Mouse (Mus musculus) heart, embryonic 14.5 days (tissue): ENCODE measurements around the gene Proser3. TPM values are rescaled to one million over a fixed set of nuclear protein-coding genes. Genes with fewer than 3 reads are reported as not detected.
"Not testable (repeated sequence)": the region's sequence is repeated elsewhere in the genome, so short reads cannot be mapped to it uniquely, and the experiment has no call there.

Experiments used
- ATAC-seq: fragments of 200-750 bp; cut with Nextera tagmentation; 2 replicates; pipeline ENCODE4 v1.8.0; 2017; ENCODE audit warnings: low read depth, moderate TSS enrichment; ENCODE audit not compliant: insufficient number of reproducible peaks, insufficient read depth, low FRiP score
- H3K27ac ChIP-seq, 2 experiments: fragments of 200-500 bp in 1 of 2; fragments of 300-500 bp in 1 of 2; sonication (generic) in 1 of 2; replicated peaks in 1 of 2; 2 replicates each; pipeline ENCODE4 v1.5.1; 2012 to 2014; ENCODE audit warnings: low read depth in 2 of 2, low read length in 2 of 2, control low read depth in 1 of 2, mild to moderate bottlenecking in 1 of 2, mixed read lengths in 1 of 2; ENCODE audit not compliant: control insufficient read depth in 1 of 2, insufficient read depth in 1 of 2
- H3K27me3 ChIP-seq: fragments of 300-500 bp; sonication (generic); 2 replicates; pipeline ENCODE4 v1.6.1; 2014; ENCODE audit warnings: mild to moderate bottlenecking, low read length, control low read depth; ENCODE audit not compliant: control insufficient read depth, insufficient read depth
- H3K36me3 ChIP-seq: fragments of 300-500 bp; sonication (generic); 2 replicates; pipeline ENCODE4 v1.6.1; 2014; ENCODE audit warnings: mild to moderate bottlenecking, control low read depth, low read length, mixed read lengths; ENCODE audit not compliant: control insufficient read depth, insufficient read depth
- H3K4me1 ChIP-seq, 2 experiments: fragments of 200-500 bp in 1 of 2; fragments of 300-500 bp in 1 of 2; sonication (generic) in 1 of 2; 2 replicates each; pipeline ENCODE4 v1.6.1; 2012 to 2014; ENCODE audit warnings: low read length in 2 of 2, control low read depth in 1 of 2, mixed read lengths in 1 of 2; ENCODE audit not compliant: control insufficient read depth in 2 of 2, insufficient read depth in 2 of 2
- H3K4me2 ChIP-seq: fragments of 300-500 bp; sonication (generic); 2 replicates; pipeline ENCODE4 v1.6.1; 2014; ENCODE audit warnings: mild to moderate bottlenecking, low read length
- H3K4me3 ChIP-seq, 2 experiments: fragments of 200-500 bp in 1 of 2; fragments of 300-500 bp in 1 of 2; sonication (generic) in 1 of 2; 2 replicates each; pipeline ENCODE4 v1.5.1; 2012 to 2014; ENCODE audit warnings: low read length in 2 of 2, mild to moderate bottlenecking in 2 of 2, control low read depth in 1 of 2, low read depth in 1 of 2, moderate library complexity in 1 of 2; ENCODE audit not compliant: control insufficient read depth in 1 of 2, insufficient read depth in 1 of 2
- H3K9ac ChIP-seq: fragments of 300-500 bp; sonication (generic); 2 replicates; pipeline ENCODE4 v1.6.1; 2014; ENCODE audit warnings: mild to moderate bottlenecking, low read length
- H3K9me3 ChIP-seq: fragments of 300-500 bp; sonication (generic); 2 replicates; pipeline ENCODE4 v1.6.1; 2016; ENCODE audit warnings: low read length, control low read depth; ENCODE audit not compliant: control insufficient read depth
- WGBS: fragments of 180-500 bp; shearing (Covaris S2); extraction: QIAGEN DNeasy Blood & Tissue Kit; methylation state at CpG from one replicate; pipeline ENCODE4 v1.1.7; 2014; 5-methylcytosine and 5-hydroxymethylcytosine counted together
- microRNA-seq: library from miRNA; unstranded; fragments of <30 nt; microRNA quantifications from one replicate; pipeline ENCODE4, GENCODE M21; 2016
- polyA plus RNA-seq: library from polyadenylated mRNA; unstranded; fragments of >200 nt; fragmentation: Nextera tagmentation; extraction: Ambion mirVana; gene quantifications from 2 replicates; pipeline ENCODE4 v1.2.1, GENCODE M21; 2014

The Proser3 gene
- polyA plus RNA-seq, 1 experiment from 2014 or later, result 11.6 TPM

DNA sequence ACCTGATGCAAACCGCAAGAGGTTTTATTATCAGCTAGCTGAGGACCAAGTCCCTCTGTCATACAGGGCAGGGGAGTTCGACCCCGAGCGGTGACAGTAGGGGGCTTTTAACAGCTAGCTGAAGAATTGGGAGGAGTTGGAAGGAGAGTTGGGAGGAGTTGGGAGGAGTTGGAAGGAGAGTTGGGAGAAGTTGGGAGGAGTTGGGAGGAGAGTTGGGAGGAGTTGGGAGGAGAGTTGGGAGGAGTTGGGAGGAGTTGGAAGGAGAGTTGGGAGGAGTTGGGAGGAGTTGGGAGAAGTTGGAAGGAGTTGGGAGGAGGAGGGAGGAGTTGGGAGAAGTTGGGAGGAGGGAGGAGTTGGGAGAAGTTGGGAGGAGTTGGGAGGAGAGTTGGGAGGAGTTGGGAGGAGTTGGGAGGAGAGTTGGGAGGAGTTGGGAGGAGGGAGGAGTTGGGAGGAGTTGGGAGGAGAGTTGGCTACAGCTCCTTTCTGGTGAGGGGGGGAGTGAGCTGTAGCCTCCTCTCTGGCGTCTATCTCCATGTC lies 56.5 kb downstream of the Proser3 start:
- H3K9me3 ChIP-seq, H3K9ac ChIP-seq, H3K4me2 ChIP-seq, H3K4me3 ChIP-seq, ATAC-seq, H3K36me3 ChIP-seq, H3K27ac ChIP-seq, H3K4me1 ChIP-seq: not testable (repeated sequence)
- 54% methylated on average over 4 of the region's 5 CpGs for WGBS
- H3K27me3 ChIP-seq, result peaks cover 13% of the 10 kb centered on the region

- H3K4me2 ChIP-seq, result no peak within 1 kb of the TSS
- no peak within 1 kb of the TSS for H3K9ac ChIP-seq
- H3K9me3 ChIP-seq, result no peaks in the 10 kb centered on the region
- WGBS, result 54% methylated on average over 11 of the region's 11 CpGs
- ATAC-seq, result no peak
- no peak within 1 kb of the TSS for H3K27ac ChIP-seq
- no peaks in the 10 kb centered on the region for H3K4me1 ChIP-seq
- no peak within 1 kb of the TSS for H3K4me3 ChIP-seq
- no peaks in the 10 kb centered on the region for H3K36me3 ChIP-seq
- peaks cover 13% of the 10 kb centered on the region for H3K27me3 ChIP-seq
Observed at GRCm38 (mm10) chr7:30493401-30493931, 58.6 kb downstream of the Proser3 start, which contains the start of gene Prodh2. Gene Prodh2, plus strand, starts transcription at chr7:30493622.

DNA sequence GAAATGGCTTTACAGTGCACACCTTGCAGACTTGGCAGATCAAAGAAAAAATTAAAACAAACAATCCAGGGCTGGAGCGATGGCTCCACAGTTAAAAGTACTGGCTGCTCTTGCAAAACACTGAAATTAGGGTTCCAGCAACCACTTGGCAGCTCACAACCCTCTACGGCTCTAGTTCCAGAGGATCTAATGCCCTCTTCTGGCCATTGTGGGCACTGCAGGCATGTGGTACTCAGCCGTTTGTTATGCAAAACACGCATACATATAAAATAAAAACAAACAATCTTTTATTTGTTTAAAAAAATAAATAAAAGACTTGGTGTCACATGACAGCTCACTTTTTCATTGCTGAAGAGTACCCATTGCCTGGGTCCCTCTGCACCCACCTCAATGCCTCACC lies 59.3 kb downstream of the Proser3 start:
- Histone ChIP-seq H3K9ac (no peak overlapping the region), H3K4me1 (no peaks in the 10 kb centered on the region), H3K27ac (no peak overlapping the region), H3K36me3 (no peaks in the 10 kb centered on the region), H3K9me3 (no peaks in the 10 kb centered on the region), H3K4me3 (no peak overlapping the region), H3K4me2 (no peak overlapping the region), H3K27me3 (peaks cover 13% of the 10 kb centered on the region)
- ATAC-seq, result no peak
- WGBS, result 23% methylated on average over 4 of the region's 4 CpGs

DNA sequence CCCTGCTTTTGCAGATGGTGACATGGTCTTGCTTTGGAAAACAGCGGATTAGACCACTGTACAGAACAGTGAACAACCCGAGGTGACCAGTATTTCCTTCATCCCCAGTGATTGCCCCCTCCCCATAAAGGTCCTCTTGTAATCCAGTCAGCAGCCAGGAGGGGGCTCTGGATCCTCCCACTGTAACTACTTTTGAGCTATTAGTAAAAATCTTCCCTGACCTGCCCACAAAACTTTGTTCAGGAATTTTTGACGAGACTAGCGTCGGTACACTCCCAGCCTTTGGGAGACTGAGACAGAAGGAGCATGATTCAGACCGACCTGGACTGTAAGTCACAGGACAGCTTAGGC lies 61.2 kb downstream of the Proser3 start:
- Histone ChIP-seq H3K9ac (no peak overlapping the region), H3K27ac (no peak overlapping the region), H3K4me2 (no peak overlapping the region), H3K9me3 (no peaks in the 10 kb centered on the region), H3K4me1 (no peaks in the 10 kb centered on the region), H3K36me3 (no peaks in the 10 kb centered on the region), H3K27me3 (peaks cover 13% of the 10 kb centered on the region), H3K4me3 (no peak overlapping the region)
- ATAC-seq, result no peak
- 11% methylated on average over 6 of the region's 6 CpGs for WGBS

DNA sequence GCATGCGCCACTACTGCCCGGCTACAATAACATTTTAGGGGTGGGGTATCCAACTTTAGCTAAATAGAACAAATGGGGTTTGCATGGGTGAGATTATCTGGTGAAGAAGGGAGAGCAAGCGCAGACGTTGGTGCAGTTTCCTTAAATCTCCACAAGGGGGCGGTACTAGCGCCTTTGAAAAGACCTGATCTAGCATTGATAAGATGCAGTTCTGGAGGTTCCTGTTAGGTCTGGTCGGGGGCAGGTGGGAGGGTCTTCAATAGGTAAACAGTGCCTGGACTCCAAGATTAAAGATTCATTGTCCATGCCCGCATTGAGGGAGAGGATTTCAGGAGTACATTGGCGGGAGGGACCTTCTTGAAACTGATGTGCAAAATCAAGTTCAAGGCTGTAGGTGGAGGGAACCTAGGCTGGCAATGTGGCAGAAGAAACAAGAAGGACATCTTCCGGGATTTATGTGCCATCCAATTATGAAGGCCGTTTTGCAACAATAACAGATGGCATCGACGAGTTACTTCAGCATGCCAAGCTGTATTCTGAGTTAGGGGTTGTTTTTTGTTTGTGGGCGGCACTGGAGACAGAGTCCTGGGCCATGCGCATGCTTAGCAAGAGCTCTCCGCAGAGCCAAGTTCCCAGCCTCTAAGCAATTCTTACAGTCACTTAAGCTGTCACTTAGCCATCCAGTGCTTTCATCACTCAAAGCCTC lies 61.7 kb downstream of the Proser3 start:
- Histone ChIP-seq H3K4me2 (no peak overlapping the region), H3K27ac (no peak overlapping the region), H3K27me3 (peaks cover 13% of the 10 kb centered on the region), H3K9ac (no peak overlapping the region), H3K36me3 (no peaks in the 10 kb centered on the region), H3K9me3 (no peaks in the 10 kb centered on the region), H3K4me1 (no peaks in the 10 kb centered on the region), H3K4me3 (no peak overlapping the region)
- ATAC-seq, result no peak
- 27% methylated on average over 16 of the region's 16 CpGs for WGBS

Small RNAs within 50 kb of the gene (microRNA-seq; reads per million reads assigned to microRNA genes)
- 2.5 reads per million for gene Gm38670
- not detected for gene Mir3569

Other genes with a start within 250 kb of the Proser3 start
- 68.9 and 70.6 TPM in 2 replicates for gene Alkbh6, start 243.6 kb downstream of the Proser3 start, polyA plus RNA-seq
- gene Syne4, start 237.5 kb downstream of the Proser3 start, polyA plus RNA-seq, result 8.1 and 13.0 TPM in 2 replicates
- not detected in 2 replicates for gene E130208F15Rik, start 230.6 kb downstream of the Proser3 start, polyA plus RNA-seq
- gene Sdhaf1, start 228.4 kb downstream of the Proser3 start, polyA plus RNA-seq, result 17.9 and 18.7 TPM in 2 replicates
- 0.86 and 1.3 TPM in 2 replicates for gene Lrfn3, start 189.5 kb downstream of the Proser3 start, polyA plus RNA-seq
- gene Tyrobp, start 138.5 kb downstream of the Proser3 start, polyA plus RNA-seq, result 37.1 and 44.5 TPM in 2 replicates
- 0.54 and 0.89 TPM in 2 replicates for gene Hcst, start 132.4 kb downstream of the Proser3 start, polyA plus RNA-seq
- 1.00 and 1.1 TPM in 2 replicates for gene Nfkbid, start 130.6 kb downstream of the Proser3 start, polyA plus RNA-seq
- 14.7 and 21.2 TPM in 2 replicates for gene Aplp1, start 106.8 kb downstream of the Proser3 start, polyA plus RNA-seq
- gene Kirrel2, start 94.6 kb downstream of the Proser3 start, polyA plus RNA-seq, result 0.05 and 0.26 TPM in 2 replicates
- gene Nphs1, start 94.0 kb downstream of the Proser3 start, polyA plus RNA-seq, result 0.08 and 0.14 TPM in 2 replicates
- not detected in 2 replicates for gene Prodh2, start 58.7 kb downstream of the Proser3 start, polyA plus RNA-seq
- 7.2 and 9.0 TPM in 2 replicates for gene Arhgap33, start 17.2 kb downstream of the Proser3 start, polyA plus RNA-seq
- gene Hspb6, start 121 bp downstream of the Proser3 start, polyA plus RNA-seq, result 141 and 155 TPM in 2 replicates
- gene Lin37, start 7.5 kb upstream of the Proser3 start, polyA plus RNA-seq, result 27.4 and 31.3 TPM in 2 replicates
- gene U2af1l4, start 11.0 kb upstream of the Proser3 start, polyA plus RNA-seq, result 110 and 115 TPM in 2 replicates
- 5.0 and 5.3 TPM in 2 replicates for gene Gm49396, start 11.0 kb upstream of the Proser3 start, polyA plus RNA-seq
- 101 and 107 TPM in 2 replicates for gene Psenen, start 11.3 kb upstream of the Proser3 start, polyA plus RNA-seq
- 2.4 and 2.7 TPM in 2 replicates for gene Igflr1, start 13.1 kb upstream of the Proser3 start, polyA plus RNA-seq
- gene Kmt2b, start 36.4 kb upstream of the Proser3 start, polyA plus RNA-seq, result 8.0 and 9.7 TPM in 2 replicates
- gene Zbtb32, start 46.6 kb upstream of the Proser3 start, polyA plus RNA-seq, result 0.11 and 0.19 TPM in 2 replicates
- gene Upk1a, start 60.5 kb upstream of the Proser3 start, polyA plus RNA-seq, result 0.32 TPM in 1 of 2 replicates, not detected in the other
- gene Cox6b1, start 73.9 kb upstream of the Proser3 start, polyA plus RNA-seq, result 2,519 and 2,589 TPM in 2 replicates
- gene Etv2, start 83.6 kb upstream of the Proser3 start, polyA plus RNA-seq, result 0.19 TPM in 1 of 2 replicates, not detected in the other
- 72.5 and 75.5 TPM in 2 replicates for gene Rbm42, start 98.0 kb upstream of the Proser3 start, polyA plus RNA-seq
- 26.1 and 27.6 TPM in 2 replicates for gene Haus5, start 112.7 kb upstream of the Proser3 start, polyA plus RNA-seq
- gene Pmis2, start 119.3 kb upstream of the Proser3 start, polyA plus RNA-seq, result not detected in 2 replicates
- 1.3 and 2.8 TPM in 2 replicates for gene 2200002J24Rik, start 146.6 kb upstream of the Proser3 start, polyA plus RNA-seq
- gene Atp4a, start 159.9 kb upstream of the Proser3 start, polyA plus RNA-seq, result 0.22 and 0.42 TPM in 2 replicates
- gene Tmem147, start 177.2 kb upstream of the Proser3 start, polyA plus RNA-seq, result 205 and 215 TPM in 2 replicates
- gene Gapdhs, start 191.4 kb upstream of the Proser3 start, polyA plus RNA-seq, result 0.43 and 0.44 TPM in 2 replicates
- gene Sbsn, start 199.2 kb upstream of the Proser3 start, polyA plus RNA-seq, result 0.57 and 0.84 TPM in 2 replicates
- gene Dmkn, start 211.5 kb upstream of the Proser3 start, polyA plus RNA-seq, result 0.81 and 1.5 TPM in 2 replicates
- 1.1 TPM in 1 of 2 replicates, not detected in the other for gene Krtdap, start 235.6 kb upstream of the Proser3 start, polyA plus RNA-seq